Mouse (Mus musculus): ENCODE data around the gene Icam1.
"Not testable (repeated sequence)": the region's sequence is repeated elsewhere in the genome, so short reads cannot be mapped to it uniquely, and the experiment has no call there.

Gene Icam1

DNA sequence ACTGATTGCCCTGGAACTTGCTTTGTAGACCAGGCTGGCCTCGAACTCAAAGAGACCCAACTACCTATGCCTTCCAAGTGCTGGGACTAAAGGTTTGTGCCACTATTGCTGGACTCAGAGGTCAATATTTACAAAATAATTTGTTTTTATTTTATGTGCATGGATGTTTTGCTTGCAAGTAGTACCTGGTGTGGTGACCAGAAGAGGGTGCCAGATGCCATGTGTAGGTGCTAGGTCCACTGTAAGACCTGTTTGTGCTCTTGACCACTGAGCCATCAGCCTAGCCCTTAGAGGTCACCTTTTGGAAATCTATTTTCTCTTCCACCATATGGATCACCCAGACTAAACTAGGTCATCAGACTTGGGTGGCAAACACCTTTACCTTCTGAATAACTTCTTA lies 6.9 kb downstream of the Icam1 start:
- DNase-seq (ENCODE audit: extremely low read depth, low read depth): no peak

- DNase-seq (ENCODE audit: extremely low read depth, low read depth): no peak
Observed at GRCm38 (mm10) chr9:21025258-21025810, 9.5 kb downstream of the Icam1 start.

DNA sequence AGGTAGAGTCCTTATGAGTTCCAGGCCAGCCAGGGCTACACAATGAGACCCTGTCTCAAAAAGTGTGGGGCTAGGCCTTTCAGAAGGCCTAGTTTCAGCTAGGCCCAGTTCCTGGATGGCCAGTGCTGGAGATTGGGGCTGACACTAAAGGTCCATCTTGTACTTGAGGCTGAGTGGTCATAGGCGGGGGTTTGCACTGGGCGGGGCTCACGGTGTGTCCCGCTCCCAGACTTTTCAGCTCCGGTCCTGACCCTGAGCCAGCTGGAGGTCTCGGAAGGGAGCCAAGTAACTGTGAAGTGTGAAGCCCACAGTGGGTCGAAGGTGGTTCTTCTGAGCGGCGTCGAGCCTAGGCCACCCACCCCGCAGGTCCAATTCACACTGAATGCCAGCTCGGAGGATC lies 11.1 kb downstream of the Icam1 start:
- no peak for DNase-seq (ENCODE audit: extremely low read depth, low read depth)

DNA sequence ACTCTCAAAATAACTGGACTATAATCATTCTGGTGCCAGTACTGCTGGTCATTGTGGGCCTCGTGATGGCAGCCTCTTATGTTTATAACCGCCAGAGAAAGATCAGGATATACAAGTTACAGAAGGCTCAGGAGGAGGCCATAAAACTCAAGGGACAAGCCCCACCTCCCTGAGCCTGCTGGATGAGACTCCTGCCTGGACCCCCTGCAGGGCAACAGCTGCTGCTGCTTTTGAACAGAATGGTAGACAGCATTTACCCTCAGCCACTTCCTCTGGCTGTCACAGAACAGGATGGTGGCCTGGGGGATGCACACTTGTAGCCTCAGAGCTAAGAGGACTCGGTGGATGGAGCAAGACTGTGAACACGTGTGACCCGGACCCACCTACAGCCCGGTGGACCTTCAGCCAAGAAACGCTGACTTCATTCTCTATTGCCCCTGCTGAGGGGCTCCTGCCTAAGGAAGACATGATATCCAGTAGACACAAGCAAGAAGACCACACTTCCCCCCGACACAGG lies 12.0 kb downstream of the Icam1 start:
- no peak for DNase-seq (ENCODE audit: extremely low read depth, low read depth)

DNA sequence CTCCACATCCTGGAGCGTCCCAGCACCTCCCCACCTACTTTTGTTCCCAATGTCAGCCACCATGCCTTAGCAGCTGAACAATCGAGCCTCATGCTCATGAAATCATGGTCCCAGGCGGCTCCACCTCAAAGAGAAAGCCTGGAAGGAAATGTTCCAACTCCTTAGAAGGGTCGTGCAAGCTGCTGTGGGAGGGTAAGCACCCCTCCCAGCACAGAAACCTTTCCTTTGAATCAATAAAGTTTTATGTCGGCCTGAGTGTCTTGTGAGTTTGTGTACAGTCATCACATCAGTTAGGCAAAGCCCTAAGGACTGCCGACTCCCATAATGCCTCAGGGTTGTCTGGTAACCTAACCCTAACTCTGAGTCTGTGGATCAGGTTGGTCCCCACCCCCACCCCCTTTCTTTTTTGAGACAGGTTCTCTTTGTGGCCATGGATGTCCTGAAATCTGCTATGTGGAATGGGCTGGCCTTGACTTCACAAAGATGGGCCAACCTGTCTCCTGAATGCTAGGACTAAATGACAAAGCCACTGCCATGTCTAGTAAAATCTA lies 12.8 kb downstream of the Icam1 start:
- DNase-seq (ENCODE audit: extremely low read depth, low read depth): no peak

DNA sequence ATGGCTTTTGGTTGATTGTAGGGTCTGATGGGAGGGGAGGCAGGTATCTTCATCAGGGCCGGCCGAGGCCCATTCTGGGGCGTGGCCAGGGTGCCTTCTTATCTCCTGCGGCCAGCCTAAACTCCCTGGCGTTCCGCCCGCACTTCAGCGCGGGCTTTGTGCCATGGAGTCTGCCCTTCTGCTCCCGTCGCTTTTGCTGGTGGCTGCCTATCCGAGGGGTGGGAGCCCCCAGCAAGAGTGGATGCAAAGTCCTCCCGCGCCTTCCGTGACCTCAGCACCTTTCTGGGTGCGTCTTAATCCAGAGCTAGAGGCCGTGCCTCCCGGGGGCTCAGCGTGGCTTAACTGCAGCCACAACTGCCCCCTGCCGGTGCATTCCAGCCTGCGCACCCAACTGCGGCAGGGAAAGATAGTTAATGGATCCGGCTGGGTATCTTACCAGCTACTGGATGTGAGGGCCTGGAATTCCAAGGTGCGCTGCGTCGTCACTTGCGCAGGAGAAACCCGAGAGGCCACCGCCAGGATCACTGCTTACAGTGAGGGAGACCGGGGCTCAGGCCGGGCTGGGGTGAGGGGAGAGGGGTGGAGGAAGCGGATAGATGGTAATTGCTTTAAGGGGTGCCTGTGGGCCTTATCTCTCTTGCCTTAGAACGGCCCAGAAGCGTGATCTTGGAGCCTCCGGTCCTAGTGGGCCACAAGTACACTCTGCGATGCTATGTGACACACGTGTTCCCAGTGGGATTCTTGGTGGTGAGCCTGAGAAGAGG lies 13.7 kb downstream of the Icam1 start, which contains the start of gene Icam4:
Gene Icam4 (plus strand): TSS at position 83 of the 764 bp plus-strand sequence.
- peak; percentile 94 for DNase-seq (ENCODE audit: extremely low read depth, low read depth)

GRCm38 (mm10) chr9:21030055-21030600 lies 14.3 kb downstream of the Icam1 start:
- DNase-seq (ENCODE audit: extremely low read depth, low read depth): peak; percentile 77

- DNase-seq (ENCODE audit: extremely low read depth, low read depth): peak; percentile 100
Observed at GRCm38 (mm10) chr9:21030781-21031250, 15.0 kb downstream of the Icam1 start.

GRCm38 (mm10) chr9:21031251-21031895 lies 15.6 kb downstream of the Icam1 start:
- peak; percentile 85 for DNase-seq (ENCODE audit: extremely low read depth, low read depth)

GRCm38 (mm10) chr9:21031896-21032351 lies 16.1 kb downstream of the Icam1 start, which contains the start of gene Icam5:
Gene Icam5 (plus strand): TSS chr9:21032073.
- DNase-seq (ENCODE audit: extremely low read depth, low read depth): peak; percentile 62

GRCm38 (mm10) chr9:21032491-21032890 lies 16.7 kb downstream of the Icam1 start:
- no peak for DNase-seq (ENCODE audit: extremely low read depth, low read depth)

DNA sequence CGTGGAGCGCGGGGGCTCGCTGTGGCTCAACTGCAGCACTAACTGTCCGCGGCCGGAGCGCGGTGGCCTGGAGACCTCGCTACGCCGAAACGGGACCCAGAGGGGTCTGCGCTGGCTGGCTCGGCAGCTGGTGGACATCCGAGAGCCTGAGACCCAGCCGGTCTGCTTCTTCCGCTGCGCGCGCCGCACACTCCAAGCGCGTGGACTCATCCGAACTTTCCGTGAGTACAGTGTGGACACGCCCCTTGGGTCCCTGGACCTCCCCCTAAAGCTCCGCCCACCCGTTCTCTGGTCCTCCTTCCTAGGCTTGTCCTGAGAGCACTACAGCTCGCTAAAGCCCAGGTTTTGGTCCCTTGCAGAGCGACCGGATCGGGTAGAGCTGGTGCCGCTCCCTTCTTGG lies 17.4 kb downstream of the Icam1 start:
- DNase-seq (ENCODE audit: extremely low read depth, low read depth): peak; percentile 95

GRCm38 (mm10) chr9:21034481-21035085 lies 18.8 kb downstream of the Icam1 start:
- no peak for DNase-seq (ENCODE audit: extremely low read depth, low read depth)

DNA sequence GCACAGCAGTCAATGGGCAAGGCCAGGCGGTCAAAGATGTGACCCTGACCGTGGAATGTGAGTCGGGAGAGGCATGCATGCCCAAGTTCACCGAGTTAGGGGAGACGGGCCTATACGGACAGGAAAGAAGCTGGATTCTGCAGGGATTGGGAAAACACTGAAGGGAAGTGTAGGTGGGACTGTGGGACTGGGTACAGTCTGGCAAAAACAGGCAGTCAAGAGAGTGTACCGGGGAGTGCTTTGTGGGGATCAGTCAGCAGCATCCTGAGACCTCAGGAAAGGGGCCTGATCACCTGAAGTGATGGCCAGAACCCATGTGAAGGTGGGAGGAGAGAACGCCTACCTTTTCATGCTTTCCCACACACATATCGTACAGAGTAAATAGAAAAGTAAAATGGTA lies 19.8 kb downstream of the Icam1 start:
- no peak for DNase-seq (ENCODE audit: extremely low read depth, low read depth)

- no peak for DNase-seq (ENCODE audit: extremely low read depth, low read depth)
Observed at GRCm38 (mm10) chr9:21036161-21036560, 20.4 kb downstream of the Icam1 start.

DNA sequence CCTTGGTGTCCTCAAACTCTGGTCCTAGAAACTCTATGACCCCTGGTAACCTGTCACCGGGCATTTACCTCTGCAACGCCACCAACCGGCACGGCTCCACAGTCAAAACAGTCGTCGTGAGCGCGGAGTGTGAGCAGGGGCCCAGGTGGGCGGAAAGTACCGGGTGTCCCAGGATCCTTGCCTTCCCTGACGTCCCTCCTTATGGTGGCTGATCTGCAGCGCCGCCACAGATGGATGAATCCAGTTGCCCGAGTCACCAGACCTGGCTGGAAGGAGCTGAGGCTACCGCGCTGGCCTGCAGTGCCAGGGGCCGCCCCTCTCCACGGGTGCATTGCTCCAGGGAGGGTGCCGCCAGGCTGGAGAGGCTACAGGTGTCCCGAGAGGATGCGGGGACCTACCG lies 20.9 kb downstream of the Icam1 start:
- no peak for DNase-seq (ENCODE audit: extremely low read depth, low read depth)

DNA sequence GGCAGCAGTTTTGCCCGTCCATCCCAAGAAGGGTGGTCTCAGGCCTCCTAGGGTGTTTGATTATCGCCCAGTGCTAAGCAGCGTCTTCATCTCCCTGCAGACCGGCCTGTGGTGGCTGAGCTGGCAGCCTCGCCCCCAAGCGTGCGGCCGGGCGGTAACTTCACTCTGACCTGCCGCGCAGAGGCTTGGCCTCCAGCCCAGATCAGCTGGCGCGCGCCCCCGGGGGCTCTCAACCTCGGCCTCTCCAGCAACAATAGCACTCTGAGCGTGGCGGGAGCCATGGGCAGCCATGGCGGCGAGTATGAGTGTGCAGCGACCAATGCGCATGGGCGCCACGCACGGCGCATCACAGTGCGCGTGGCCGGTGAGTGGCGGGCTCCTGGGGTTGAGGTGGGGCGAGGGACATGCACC lies 21.7 kb downstream of the Icam1 start:
- DNase-seq (ENCODE audit: extremely low read depth, low read depth): no peak

GRCm38 (mm10) chr9:21039779-21040178 lies 24.0 kb downstream of the Icam1 start:
- peak; percentile 90 for DNase-seq (ENCODE audit: extremely low read depth, low read depth)

DNA sequence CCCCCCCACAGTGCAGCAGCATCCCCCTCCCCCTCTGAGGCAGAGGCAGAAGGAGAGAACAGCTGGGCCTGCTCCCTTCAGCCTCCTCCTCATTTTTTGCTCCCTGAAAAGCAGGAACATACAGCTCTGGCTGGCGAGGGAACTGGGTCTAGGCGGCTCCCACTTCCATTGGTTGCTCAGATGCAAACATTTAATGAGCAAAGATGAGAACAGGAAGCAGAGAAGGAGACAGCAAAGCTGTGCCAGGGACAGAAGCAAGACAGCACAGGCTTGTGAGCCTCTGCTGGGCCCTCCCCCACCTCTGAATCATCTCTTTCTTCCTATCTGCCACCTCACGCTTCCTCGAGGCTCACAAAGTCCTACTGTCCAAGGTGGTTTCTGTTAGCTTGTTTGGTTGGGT lies 25.5 kb downstream of the Icam1 start:
- DNase-seq (ENCODE audit: extremely low read depth, low read depth): peak; percentile 77

- DNase-seq (ENCODE audit: extremely low read depth, low read depth): peak; percentile 53
Observed at GRCm38 (mm10) chr9:21043563-21043962, 27.8 kb downstream of the Icam1 start.

DNA sequence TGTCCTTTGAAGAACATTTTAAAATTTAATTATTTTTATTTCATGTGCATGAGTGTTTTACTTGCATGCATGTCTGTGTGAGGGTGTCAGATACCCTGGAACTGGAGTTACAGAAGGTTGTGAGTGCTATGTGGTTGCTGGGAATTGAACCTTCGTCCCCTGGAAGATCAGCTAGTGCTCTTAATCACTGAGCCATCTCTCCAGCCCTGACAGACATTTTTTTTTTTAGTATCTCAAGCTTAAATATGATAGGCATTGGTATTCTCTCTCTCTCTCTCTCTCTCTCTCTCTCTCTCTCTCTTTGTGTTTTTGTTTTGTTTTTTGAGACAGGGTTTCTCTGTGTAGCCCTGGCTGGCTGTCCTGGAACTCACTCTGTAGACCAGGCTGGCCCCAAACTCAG lies 29.0 kb downstream of the Icam1 start:
- not testable (repeated sequence) for DNase-seq (ENCODE audit: extremely low read depth, low read depth)

Measured in MEL-GATA-1-ER (cell line).